Mouse (Mus musculus): ENCODE data around the gene Vwa8. TPM values are rescaled to one million over a fixed set of nuclear protein-coding genes. Genes with fewer than 3 reads are reported as not detected.

The Vwa8 gene
- polyA plus RNA-seq, 1 experiment from 2014 or later, result 7.6 TPM

DNA sequence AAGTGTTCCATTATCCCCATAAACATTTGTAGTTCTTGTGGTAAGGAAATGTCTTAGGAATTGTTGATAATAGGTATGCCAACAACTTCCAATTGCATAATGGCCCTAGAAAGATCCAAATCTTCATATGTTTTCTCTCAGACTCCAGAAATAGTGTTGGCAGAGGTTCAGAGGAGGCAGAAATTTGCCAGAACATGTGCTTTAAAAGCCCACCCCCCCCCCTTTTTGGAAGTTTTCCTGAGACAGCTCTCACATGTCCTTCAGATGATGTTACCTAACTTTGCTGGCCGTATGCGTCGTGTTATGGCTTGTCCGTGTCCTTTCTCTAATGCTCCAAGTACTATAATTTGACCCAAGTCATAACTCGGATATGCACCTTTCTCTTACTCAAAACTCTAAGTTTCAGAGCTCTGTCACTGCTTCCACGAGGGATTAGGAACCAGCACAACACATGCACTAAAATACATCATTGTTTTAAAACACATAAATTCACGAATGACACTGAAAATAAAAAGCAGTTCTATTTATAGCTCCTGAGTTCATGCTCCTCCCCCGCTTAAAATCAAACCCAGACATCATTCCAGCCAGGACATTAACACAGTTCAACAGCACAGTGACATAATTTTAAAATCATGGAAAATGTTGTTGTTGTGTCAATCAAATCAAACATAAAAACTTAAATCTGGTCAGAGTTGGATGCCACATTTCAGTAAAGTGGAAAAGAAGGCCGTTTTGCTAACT, 227.9 kb downstream of the Vwa8 start:
- no peak for DNase-seq (ENCODE audit: low spot score)
- Histone ChIP-seq H3K4me1 (replicated peaks) (no peaks in the 10 kb centered on the region), H3K36me3 (no peaks in the 10 kb centered on the region), H3K27ac (no peak overlapping the region), H3K9me3 (no peaks in the 10 kb centered on the region), H3K4me3 (no peak overlapping the region), H3K27me3 (ENCODE audit: insufficient read depth, poor library complexity, severe bottlenecking) (no peaks in the 10 kb centered on the region)
- 86% methylated on average over 9 of the region's 9 CpGs for WGBS

DNA sequence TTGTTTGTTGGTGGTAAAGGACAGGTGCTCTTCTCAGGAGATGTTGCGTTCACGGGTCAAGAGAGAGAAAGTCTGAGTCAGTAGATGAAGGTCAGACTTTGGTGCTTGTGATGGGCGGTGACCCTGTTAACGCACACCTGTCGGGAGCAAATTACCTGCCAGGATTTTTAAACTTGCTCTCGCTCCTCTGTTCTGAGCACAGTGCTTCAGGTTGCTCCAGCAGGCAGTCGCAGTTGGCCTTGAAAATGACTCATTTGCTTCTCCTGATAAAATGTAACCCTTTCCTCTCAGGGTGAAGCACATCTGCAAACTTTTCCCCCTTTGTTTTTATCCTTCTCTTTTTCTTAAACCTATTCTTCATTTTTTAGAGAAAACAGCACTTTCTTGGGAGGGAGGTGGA, 234.7 kb downstream of the Vwa8 start:
- no peak for DNase-seq (ENCODE audit: low spot score)
- WGBS, result 86% methylated on average over 7 of the region's 7 CpGs
- H3K36me3 ChIP-seq, result no peaks in the 10 kb centered on the region

DNA sequence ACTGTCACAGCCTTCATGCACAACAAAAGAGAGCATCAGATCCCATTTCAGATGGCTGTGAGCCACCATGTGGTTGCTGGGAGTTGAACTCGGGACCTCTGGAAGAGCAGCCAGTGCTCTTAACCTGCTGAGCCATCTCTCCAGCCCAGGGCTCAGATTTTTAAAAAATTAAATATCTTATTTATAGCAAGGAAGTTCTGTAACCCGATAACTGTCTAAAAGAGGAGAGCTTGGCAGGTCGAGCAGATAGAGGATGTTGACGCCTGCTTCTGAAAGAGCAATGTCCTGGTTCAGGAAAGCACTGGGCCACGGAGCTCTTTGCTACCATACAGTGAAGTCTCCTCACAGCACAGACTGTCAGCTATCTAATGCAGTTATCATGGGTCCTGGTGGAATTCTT, 237.2 kb downstream of the Vwa8 start:
- H3K27me3 ChIP-seq (ENCODE audit: insufficient read depth, poor library complexity, severe bottlenecking), result no peaks in the 10 kb centered on the region
- H3K4me3 ChIP-seq, result no peak overlapping the region
- H3K36me3 ChIP-seq, result no peaks in the 10 kb centered on the region
- no peaks in the 10 kb centered on the region for H3K9me3 ChIP-seq
- no peak for DNase-seq (ENCODE audit: low spot score)
- 86% methylated on average over 5 of the region's 5 CpGs for WGBS
- H3K27ac ChIP-seq, result no peak overlapping the region
- peaks cover 4% of the 10 kb centered on the region; the same call in 1 of the 2 replicates for H3K4me1 ChIP-seq (replicated peaks)

More for the DNA sequence above, 234.7 kb downstream of the Vwa8 start:
- Histone ChIP-seq H3K9me3 (no peaks in the 10 kb centered on the region), H3K4me1 (replicated peaks) (no peaks in the 10 kb centered on the region), H3K4me3 (no peak overlapping the region), H3K27ac (no peak overlapping the region), H3K27me3 (ENCODE audit: insufficient read depth, poor library complexity, severe bottlenecking) (no peaks in the 10 kb centered on the region)

DNA sequence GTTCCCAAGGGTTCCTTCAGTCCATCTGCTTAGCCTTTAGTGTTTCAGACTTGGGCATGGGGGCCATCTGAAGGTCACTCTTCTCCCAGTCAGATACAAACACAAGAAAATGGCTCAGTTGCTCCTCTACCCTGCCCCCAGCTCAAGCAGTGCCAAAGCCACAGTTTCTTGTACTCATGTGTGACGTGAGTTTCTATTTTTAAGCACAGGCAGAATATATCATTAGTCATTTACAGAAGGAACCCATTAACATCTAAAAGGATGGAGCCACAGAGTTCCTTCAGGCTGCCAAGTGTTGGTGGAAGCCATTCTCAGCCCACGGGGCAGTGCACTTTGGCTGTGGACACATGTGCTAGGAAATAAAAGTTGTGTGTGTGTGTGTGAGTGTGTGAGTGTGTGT, 240.6 kb downstream of the Vwa8 start:
- Histone ChIP-seq H3K4me1 (replicated peaks) (peaks cover 4% of the 10 kb centered on the region; the same call in 1 of the 2 replicates), H3K27me3 (ENCODE audit: insufficient read depth, poor library complexity, severe bottlenecking) (no peaks in the 10 kb centered on the region), H3K27ac (no peak overlapping the region), H3K4me3 (no peak overlapping the region), H3K36me3 (peaks cover 5% of the 10 kb centered on the region), H3K9me3 (peaks cover 4% of the 10 kb centered on the region)
- WGBS, result 62% methylated on average over 2 of the region's 2 CpGs
- no peak for DNase-seq (ENCODE audit: low spot score)

DNA sequence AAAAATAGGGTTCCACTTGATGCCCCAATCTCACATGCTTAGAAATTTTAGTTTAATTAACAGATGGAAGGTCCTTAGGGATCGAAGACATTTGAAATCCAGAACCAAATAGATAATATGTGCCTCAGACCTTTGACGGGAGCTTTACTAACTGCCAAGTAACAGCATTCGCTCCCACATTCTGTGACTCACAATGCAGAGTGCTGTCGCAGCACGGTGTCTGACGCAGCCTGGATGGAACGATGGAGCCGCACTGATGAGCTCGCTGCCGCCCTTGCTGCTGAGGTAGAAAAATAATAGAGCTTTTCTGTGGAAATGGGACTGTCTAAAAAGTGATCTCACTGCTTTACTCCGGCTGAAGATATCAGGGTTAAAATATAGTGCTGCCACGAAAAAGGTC, 248.3 kb downstream of the Vwa8 start:
- 92% methylated on average over 12 of the region's 12 CpGs for WGBS
- H3K36me3 ChIP-seq, result peaks cover 12% of the 10 kb centered on the region
- no peaks in the 10 kb centered on the region for H3K27me3 ChIP-seq (ENCODE audit: insufficient read depth, poor library complexity, severe bottlenecking)
- H3K4me3 ChIP-seq, result no peak overlapping the region
- no peaks in the 10 kb centered on the region; the same call in 1 of the 2 replicates for H3K4me1 ChIP-seq (replicated peaks)
- DNase-seq (ENCODE audit: low spot score), result no peak
- H3K9me3 ChIP-seq, result peaks cover 7% of the 10 kb centered on the region
- no peak overlapping the region for H3K27ac ChIP-seq

DNA sequence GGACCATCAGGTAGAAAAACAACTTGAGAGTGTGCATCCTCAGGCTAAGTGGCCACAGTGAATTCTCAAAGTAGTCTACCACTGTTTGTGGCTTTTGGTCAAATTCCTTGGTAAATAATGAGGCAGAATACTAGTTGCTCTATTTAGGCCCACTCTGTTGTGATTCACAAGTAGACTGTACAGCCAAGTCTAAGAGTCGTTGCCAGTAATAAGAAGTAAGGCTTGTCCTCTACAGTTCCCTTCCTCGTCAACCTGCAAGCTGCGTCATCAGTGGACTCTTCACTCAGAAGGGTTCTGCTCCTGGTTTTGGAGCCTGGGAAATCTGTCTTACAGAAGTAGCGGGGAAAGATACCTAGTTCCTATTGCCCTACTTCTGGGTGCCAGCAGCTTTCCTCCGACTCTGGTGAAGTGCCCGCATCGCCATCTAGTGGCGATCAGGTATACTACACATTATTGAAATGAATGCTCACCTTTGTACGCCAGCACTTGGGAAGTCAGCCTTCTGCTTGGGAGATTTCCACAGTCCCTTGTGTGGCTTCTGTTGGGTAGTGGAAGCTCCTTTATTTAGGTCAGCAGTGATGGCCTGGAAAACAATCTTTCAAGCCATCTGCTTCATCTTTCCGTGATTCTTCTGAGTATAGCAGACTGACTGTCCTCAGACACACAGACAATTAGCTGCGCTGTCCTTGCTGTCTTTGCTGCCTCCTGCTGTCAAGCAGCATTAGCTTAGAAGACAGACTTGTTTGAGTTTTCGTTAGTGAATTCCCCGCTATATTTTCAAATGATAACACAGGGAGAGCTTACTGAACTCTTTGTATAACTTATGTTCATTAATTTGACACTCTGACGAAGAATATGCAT, 258.0 kb downstream of the Vwa8 start:
- H3K27me3 ChIP-seq (ENCODE audit: insufficient read depth, poor library complexity, severe bottlenecking), result no peaks in the 10 kb centered on the region
- H3K9me3 ChIP-seq, result 0 out of 2 replicates have a peak, but pooled peaks cover 4% of the 10 kb centered on the region
- peak; percentile 76 for DNase-seq (ENCODE audit: low spot score)
- WGBS, result 39% methylated on average over 14 of the region's 14 CpGs
- H3K4me3 ChIP-seq, result no peak overlapping the region
- no peak overlapping the region for H3K27ac ChIP-seq
- H3K4me1 ChIP-seq (replicated peaks), result no peaks in the 10 kb centered on the region; the same call in 1 of the 2 replicates
- no peaks in the 10 kb centered on the region for H3K36me3 ChIP-seq

DNA sequence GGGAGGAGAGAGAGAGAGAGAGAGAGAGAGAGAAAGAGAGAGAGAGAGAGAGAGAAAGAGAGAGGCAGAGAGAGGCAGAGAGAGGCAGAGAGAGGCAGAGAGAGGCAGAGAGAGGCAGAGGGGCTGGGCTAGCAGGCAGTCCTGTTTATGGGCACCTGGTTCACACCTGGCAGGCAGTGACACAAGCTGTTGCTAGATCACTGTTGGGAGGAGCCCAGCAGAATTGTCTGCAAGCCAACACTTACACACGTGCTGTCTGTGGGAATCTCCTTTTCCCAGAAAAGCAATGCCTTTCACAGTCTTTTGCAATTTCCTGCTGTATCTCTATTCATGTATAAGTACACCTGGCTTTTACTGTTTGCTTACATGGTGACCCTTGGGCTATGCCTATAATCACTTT, 260.5 kb downstream of the Vwa8 start:
- H3K9me3 ChIP-seq, result 0 out of 2 replicates have a peak, but pooled peaks cover 4% of the 10 kb centered on the region
- no peaks in the 10 kb centered on the region for H3K36me3 ChIP-seq
- no peak overlapping the region for H3K4me3 ChIP-seq
- no peaks in the 10 kb centered on the region for H3K27me3 ChIP-seq (ENCODE audit: insufficient read depth, poor library complexity, severe bottlenecking)
- WGBS, result 33% methylated on average over 1 of the region's 1 CpGs
- no peak for DNase-seq (ENCODE audit: low spot score)
- no peak overlapping the region for H3K27ac ChIP-seq
- H3K4me1 ChIP-seq (replicated peaks), result no peaks in the 10 kb centered on the region

DNA sequence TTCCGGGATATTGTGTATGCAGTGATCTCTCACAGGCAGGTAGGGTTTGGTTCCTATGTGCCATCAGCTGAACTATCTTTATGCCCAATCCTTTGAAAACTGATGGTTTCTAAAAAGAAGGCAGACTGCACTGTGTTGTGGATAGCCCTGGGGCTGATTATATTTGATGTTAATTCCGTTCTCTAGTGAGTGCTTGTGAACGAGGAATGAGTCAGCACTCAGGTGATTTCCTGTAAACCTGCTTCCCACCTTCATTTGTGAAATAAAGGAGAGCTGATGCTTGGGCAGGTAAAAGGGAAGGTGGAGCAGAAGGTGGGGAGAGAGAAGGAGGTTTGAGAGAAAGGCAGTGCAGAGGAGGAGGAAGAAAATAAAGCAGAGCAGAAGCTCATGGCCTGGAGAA, 261.2 kb downstream of the Vwa8 start:
- 59% methylated on average over 3 of the region's 3 CpGs for WGBS
- DNase-seq (ENCODE audit: low spot score), result no peak
- H3K4me3 ChIP-seq, result no peak overlapping the region
- H3K27me3 ChIP-seq (ENCODE audit: insufficient read depth, poor library complexity, severe bottlenecking), result no peaks in the 10 kb centered on the region
- H3K9me3 ChIP-seq, result 0 out of 2 replicates have a peak, but pooled peaks cover 4% of the 10 kb centered on the region
- no peaks in the 10 kb centered on the region for H3K36me3 ChIP-seq
- no peak overlapping the region for H3K27ac ChIP-seq
- H3K4me1 ChIP-seq (replicated peaks), result no peaks in the 10 kb centered on the region

DNA sequence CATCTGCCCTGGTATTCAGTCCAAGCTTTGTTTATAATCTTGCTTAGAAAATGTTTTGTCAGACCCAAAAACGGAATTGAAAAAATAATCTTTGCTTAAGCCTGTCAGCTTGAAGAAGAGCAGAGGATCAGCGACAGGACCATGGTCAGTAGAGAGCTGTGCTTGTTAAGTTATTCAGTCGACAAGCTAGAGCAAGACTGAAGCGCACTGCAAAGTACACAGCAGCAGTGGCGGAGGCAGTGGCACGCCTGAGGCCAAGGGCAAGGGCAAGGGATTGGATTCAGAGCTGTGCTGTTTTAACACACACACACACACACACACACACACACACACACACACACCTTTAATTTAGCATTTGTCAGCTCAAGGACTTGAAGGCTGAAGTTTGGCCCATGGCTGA, 263.2 kb downstream of the Vwa8 start:
- no peak for DNase-seq (ENCODE audit: low spot score)
- H3K27ac ChIP-seq, result no peak overlapping the region
- H3K36me3 ChIP-seq, result no peaks in the 10 kb centered on the region
- 89% methylated on average over 6 of the region's 6 CpGs for WGBS
- 0 out of 2 replicates have a peak, but pooled peaks cover 4% of the 10 kb centered on the region for H3K9me3 ChIP-seq
- H3K4me1 ChIP-seq (replicated peaks), result no peaks in the 10 kb centered on the region
- no peak overlapping the region for H3K4me3 ChIP-seq
- H3K27me3 ChIP-seq (ENCODE audit: insufficient read depth, poor library complexity, severe bottlenecking), result no peaks in the 10 kb centered on the region

DNA sequence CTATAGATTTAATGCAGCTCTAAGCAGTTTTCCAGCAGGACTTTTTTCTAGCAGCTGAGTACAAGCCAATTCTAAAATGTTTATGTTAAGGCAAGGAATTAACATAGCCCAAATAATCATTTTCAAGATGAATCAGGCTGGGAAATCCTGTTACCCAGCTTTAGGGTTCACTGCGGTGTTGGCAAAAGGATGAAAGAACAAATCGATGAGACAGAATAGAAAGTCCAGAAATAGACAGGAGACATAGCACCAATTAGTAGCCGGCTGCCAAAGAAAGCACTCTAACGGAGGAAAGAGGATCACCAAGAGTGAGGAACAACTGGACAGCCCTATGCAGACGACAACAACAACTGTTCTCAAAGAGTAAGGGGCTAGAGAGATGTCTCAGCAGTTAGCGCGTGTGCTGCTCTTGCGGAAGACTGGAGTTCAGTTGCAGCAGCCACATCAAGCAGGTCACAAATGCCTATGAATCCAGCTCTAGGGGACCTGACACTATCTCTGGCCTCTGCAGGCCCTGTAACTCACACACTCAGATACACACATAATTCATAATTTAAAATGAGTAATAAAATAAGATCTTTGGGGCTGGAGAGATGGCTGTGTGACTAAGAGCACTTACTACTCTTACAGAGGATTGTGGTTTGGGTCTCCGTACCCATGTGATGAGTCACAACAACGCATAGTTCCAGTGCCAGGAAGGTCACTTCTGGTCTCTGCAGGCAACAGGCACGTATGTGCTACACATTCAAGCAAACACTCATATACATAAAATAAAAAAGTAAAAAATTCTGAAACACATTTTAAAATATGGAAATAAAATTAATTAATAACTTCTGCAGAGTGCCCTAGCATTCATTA, 265.9 kb downstream of the Vwa8 start:
- Histone ChIP-seq H3K27ac (no peak overlapping the region), H3K4me1 (replicated peaks) (no peaks in the 10 kb centered on the region), H3K4me3 (no peak overlapping the region), H3K36me3 (no peaks in the 10 kb centered on the region), H3K9me3 (no peaks in the 10 kb centered on the region), H3K27me3 (ENCODE audit: insufficient read depth, poor library complexity, severe bottlenecking) (no peaks in the 10 kb centered on the region)
- 90% methylated on average over 11 of the region's 11 CpGs for WGBS
- DNase-seq (ENCODE audit: low spot score), result no peak

DNA sequence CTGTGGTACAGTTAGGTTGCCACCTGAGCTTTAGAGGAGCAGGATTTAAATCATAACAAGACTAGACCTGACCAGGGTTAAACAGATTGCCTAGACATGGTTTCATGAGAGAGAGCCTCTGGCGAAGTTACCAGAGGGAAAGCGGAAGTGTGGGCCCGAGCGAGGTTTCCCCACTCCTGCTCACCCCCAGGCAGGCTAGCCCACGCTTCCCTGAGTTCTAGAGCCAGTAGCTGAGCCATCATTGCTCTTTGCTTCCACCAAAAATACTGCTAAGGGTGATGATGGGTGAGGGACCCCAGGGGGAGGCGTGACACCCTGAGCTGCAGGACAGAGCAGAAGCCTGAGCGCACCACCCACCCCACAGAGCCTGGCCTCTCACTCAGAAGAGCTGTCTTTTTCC, 269.6 kb downstream of the Vwa8 start:
- DNase-seq (ENCODE audit: low spot score), result no peak
- 97% methylated on average over 7 of the region's 7 CpGs for WGBS
- H3K9me3 ChIP-seq, result no peaks in the 10 kb centered on the region
- H3K36me3 ChIP-seq, result no peaks in the 10 kb centered on the region
- H3K27me3 ChIP-seq (ENCODE audit: insufficient read depth, poor library complexity, severe bottlenecking), result no peaks in the 10 kb centered on the region
- H3K4me1 ChIP-seq (replicated peaks), result no peaks in the 10 kb centered on the region
- H3K4me3 ChIP-seq, result no peak overlapping the region
- H3K27ac ChIP-seq, result no peak overlapping the region

DNA sequence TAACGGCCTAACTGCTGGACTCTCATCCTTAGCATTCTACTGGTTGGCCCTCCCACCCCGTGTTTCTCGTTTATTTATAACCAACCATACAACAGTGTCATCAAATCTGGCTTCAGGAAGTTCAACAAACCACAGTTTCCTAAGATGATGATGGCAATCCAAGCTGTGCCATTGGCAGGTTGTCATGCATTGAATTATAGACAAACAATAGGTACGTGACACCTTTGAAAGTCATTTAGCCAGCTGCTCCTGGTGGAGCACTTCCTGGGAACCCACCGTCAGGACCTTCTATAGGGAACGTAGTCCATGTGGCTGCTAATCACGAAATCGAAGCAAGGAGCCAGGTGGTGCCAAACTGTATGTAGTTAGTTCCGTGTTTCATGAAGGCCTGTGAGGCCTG, 270.5 kb downstream of the Vwa8 start:
- H3K4me1 ChIP-seq (replicated peaks), result no peaks in the 10 kb centered on the region
- no peak overlapping the region for H3K27ac ChIP-seq
- no peaks in the 10 kb centered on the region for H3K36me3 ChIP-seq
- H3K27me3 ChIP-seq (ENCODE audit: insufficient read depth, poor library complexity, severe bottlenecking), result no peaks in the 10 kb centered on the region
- no peaks in the 10 kb centered on the region for H3K9me3 ChIP-seq
- no peak for DNase-seq (ENCODE audit: low spot score)
- WGBS, result 91% methylated on average over 9 of the region's 9 CpGs
- no peak overlapping the region for H3K4me3 ChIP-seq

Data from hindbrain, embryonic 10.5 days (tissue).